Mouse (Mus musculus): Measurements from ENCODE around the gene Saa3. TPM values are rescaled to one million over a fixed set of nuclear protein-coding genes. Genes with fewer than 3 reads are reported as not detected.

Saa3 gene
- polyA plus RNA-seq, 1 experiment from 2014 or later: 0.55 TPM

Other genes with a start within 250 kb of the Saa3 start
- gene Sergef, start 75.9 kb downstream of the Saa3 start, polyA plus RNA-seq (2015; fragmentation: Nextera tagmentation; extraction: Ambion mirVana): 13.9 and 16.4 TPM in 2 replicates
- gene Tph1, start 43.2 kb downstream of the Saa3 start, polyA plus RNA-seq (2015; fragmentation: Nextera tagmentation; extraction: Ambion mirVana): 1.7 and 2.0 TPM in 2 replicates
- gene Saal1, start 5.0 kb downstream of the Saa3 start, polyA plus RNA-seq (2015; fragmentation: Nextera tagmentation; extraction: Ambion mirVana): 32.6 and 33.6 TPM in 2 replicates
- 0.23 TPM in 1 of 2 replicates, not detected in the other for gene Saa4, start 16.9 kb upstream of the Saa3 start, polyA plus RNA-seq (2015; fragmentation: Nextera tagmentation; extraction: Ambion mirVana)
- 2.6 and 2.9 TPM in 2 replicates for gene Saa1, start 27.3 kb upstream of the Saa3 start, polyA plus RNA-seq (2015; fragmentation: Nextera tagmentation; extraction: Ambion mirVana)
- 0.68 TPM in 1 of 2 replicates, not detected in the other for gene Saa2, start 36.1 kb upstream of the Saa3 start, polyA plus RNA-seq (2015; fragmentation: Nextera tagmentation; extraction: Ambion mirVana)
- 27.7 and 31.5 TPM in 2 replicates for gene Hps5, start 80.4 kb upstream of the Saa3 start, polyA plus RNA-seq (2015; fragmentation: Nextera tagmentation; extraction: Ambion mirVana)
- 42.3 and 43.8 TPM in 2 replicates for gene Gtf2h1, start 80.4 kb upstream of the Saa3 start, polyA plus RNA-seq (2015; fragmentation: Nextera tagmentation; extraction: Ambion mirVana)
- 1,596 and 1,620 TPM in 2 replicates for gene Ldha, start 125.8 kb upstream of the Saa3 start, polyA plus RNA-seq (2015; fragmentation: Nextera tagmentation; extraction: Ambion mirVana)
- 0.12 TPM in 1 of 2 replicates, not detected in the other for gene Ldhc, start 145.5 kb upstream of the Saa3 start, polyA plus RNA-seq (2015; fragmentation: Nextera tagmentation; extraction: Ambion mirVana)
- 177 and 180 TPM in 2 replicates for gene Tsg101, start 204.3 kb upstream of the Saa3 start, polyA plus RNA-seq (2015; fragmentation: Nextera tagmentation; extraction: Ambion mirVana)
- gene Uevld, start 242.8 kb upstream of the Saa3 start, polyA plus RNA-seq (2015; fragmentation: Nextera tagmentation; extraction: Ambion mirVana): 11.7 and 12.4 TPM in 2 replicates

All from kidney, embryonic 15.5 days (tissue).